Mouse (Mus musculus): Measurements from ENCODE around the gene Opalin.

Opalin gene

GRCm38 (mm10) chr19:41013591-41013990 lies 63.3 kb downstream of the Opalin start:
- DNase-seq, result peak; percentile 4

Data from thymus, postnatal 25 days (tissue).